Mouse (Mus musculus): Measurements from ENCODE around the gene Vwa1. TPM values are rescaled to one million over a fixed set of nuclear protein-coding genes. Genes with fewer than 3 reads are reported as not detected.

Gene Vwa1
- polyA plus RNA-seq, 1 experiment: 0.99 TPM

DNA sequence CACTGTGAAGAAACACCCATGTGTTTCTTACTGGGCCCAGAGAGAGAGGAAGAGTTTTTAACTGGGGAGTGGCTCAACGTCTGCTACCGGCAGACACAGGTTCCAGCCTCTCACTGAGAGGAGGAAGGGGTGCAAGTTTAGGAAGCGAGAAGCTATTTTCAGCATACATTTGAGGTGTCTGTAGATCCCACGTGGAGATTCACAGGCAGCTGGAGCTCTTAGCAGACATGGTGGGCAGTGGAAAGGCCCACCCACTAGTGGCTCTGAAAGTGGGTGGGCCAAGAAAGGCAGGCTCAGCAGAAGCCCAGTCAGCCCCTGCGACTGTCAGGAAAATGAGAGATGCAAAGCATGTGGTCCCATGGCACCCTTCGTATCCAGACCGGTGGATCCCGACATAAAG is 36.2 kb downstream of the Vwa1 start:
- H3K36me3 ChIP-seq (ENCODE audit: control insufficient read depth, insufficient read depth, low read length, poor library complexity, severe bottlenecking): peaks cover 16% of the 10 kb centered on the region
- no peak overlapping the region for H3K4me3 ChIP-seq (ENCODE audit: low read depth, low read length)
- H3K9ac ChIP-seq (ENCODE audit: low read depth, poor library complexity, severe bottlenecking): no peak overlapping the region
- peaks cover 3% of the 10 kb centered on the region for H3K4me1 ChIP-seq (ENCODE audit: control insufficient read depth, insufficient read depth, low read length)
- no peaks in the 10 kb centered on the region for H3K27me3 ChIP-seq (ENCODE audit: control insufficient read depth, insufficient read depth, low read length, poor library complexity, severe bottlenecking)
- TF ChIP-seq CTCF (IDR thresholded peaks at IDR 0.05; ENCODE audit: low read depth, low read length): no peak
- TF ChIP-seq EP300 (IDR thresholded peaks at IDR 0.05; ENCODE audit: insufficient read depth, low read depth, low read length): no peak
- TF ChIP-seq POLR2A (IDR thresholded peaks at IDR 0.05; ENCODE audit: insufficient read depth, low read length): no peak
- no peaks in the 10 kb centered on the region for H3K9me3 ChIP-seq (replicated peaks; ENCODE audit: control insufficient read depth, insufficient read depth, low read length, poor library complexity, severe bottlenecking)
- H3K27ac ChIP-seq (ENCODE audit: insufficient read depth, low read length): no peak overlapping the region

DNA sequence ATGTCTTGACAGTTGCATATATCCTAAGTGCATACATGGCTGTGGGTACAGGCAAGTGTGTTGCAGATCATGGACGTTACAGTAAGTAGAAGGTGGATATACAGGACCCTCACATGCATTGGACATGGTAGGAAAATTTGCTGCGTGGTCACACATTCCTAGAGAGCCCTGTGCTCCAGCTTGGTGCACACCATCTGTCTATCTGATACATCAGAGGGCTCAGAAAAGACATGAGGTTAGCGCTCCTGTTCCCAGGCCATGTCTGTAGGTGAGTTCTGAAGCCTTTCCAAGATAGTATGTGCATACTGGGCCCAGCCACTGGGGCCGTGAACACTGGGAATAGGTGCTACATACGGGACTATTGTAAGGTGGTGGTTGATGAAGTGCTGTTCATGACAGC is 38.1 kb downstream of the Vwa1 start:
- Histone ChIP-seq H3K4me1 (ENCODE audit: control insufficient read depth, insufficient read depth, low read length) (peaks cover 3% of the 10 kb centered on the region), H3K9ac (ENCODE audit: low read depth, poor library complexity, severe bottlenecking) (no peak overlapping the region), H3K27me3 (ENCODE audit: control insufficient read depth, insufficient read depth, low read length, poor library complexity, severe bottlenecking) (no peaks in the 10 kb centered on the region), H3K4me3 (ENCODE audit: low read depth, low read length) (no peak overlapping the region), H3K27ac (ENCODE audit: insufficient read depth, low read length) (no peak overlapping the region), H3K9me3 (replicated peaks; ENCODE audit: control insufficient read depth, insufficient read depth, low read length, poor library complexity, severe bottlenecking) (no peaks in the 10 kb centered on the region), H3K36me3 (ENCODE audit: control insufficient read depth, insufficient read depth, low read length, poor library complexity, severe bottlenecking) (peaks cover 7% of the 10 kb centered on the region)
- TF ChIP-seq POLR2A (IDR thresholded peaks at IDR 0.05; ENCODE audit: insufficient read depth, low read length): no peak
- TF ChIP-seq EP300 (IDR thresholded peaks at IDR 0.05; ENCODE audit: insufficient read depth, low read depth, low read length): no peak
- TF ChIP-seq CTCF (IDR thresholded peaks at IDR 0.05; ENCODE audit: low read depth, low read length): no peak

DNA sequence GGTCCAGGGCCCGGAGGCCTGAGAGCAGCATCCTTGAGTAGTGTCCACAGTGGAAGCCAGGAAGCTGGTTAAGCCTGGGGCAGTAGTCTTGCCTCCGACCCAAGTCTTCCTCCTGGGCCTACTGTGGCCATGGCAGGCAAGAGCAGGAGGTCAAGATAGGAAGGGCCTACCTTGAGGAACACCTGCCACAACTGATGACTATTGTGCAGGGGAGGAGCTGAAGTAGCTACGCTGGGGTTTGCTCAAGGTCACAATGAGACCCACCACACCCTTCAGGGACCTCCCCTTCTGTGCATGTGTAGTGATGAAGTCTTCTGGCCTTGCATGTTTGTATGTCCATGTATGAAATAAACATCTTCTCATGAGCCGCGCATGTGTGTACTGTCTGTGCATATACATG is 38.7 kb downstream of the Vwa1 start:
- H3K27ac ChIP-seq (ENCODE audit: insufficient read depth, low read length): no peak overlapping the region
- no peak for TF ChIP-seq EP300 (IDR thresholded peaks at IDR 0.05; ENCODE audit: insufficient read depth, low read depth, low read length)
- no peak for TF ChIP-seq CTCF (IDR thresholded peaks at IDR 0.05; ENCODE audit: low read depth, low read length)
- no peak for TF ChIP-seq POLR2A (IDR thresholded peaks at IDR 0.05; ENCODE audit: insufficient read depth, low read length)
- peaks cover 3% of the 10 kb centered on the region for H3K4me1 ChIP-seq (ENCODE audit: control insufficient read depth, insufficient read depth, low read length)
- peak overlapping the region; percentile 75 for H3K9ac ChIP-seq (ENCODE audit: low read depth, poor library complexity, severe bottlenecking)
- no peaks in the 10 kb centered on the region for H3K27me3 ChIP-seq (ENCODE audit: control insufficient read depth, insufficient read depth, low read length, poor library complexity, severe bottlenecking)
- no peaks in the 10 kb centered on the region for H3K9me3 ChIP-seq (replicated peaks; ENCODE audit: control insufficient read depth, insufficient read depth, low read length, poor library complexity, severe bottlenecking)
- peak overlapping the region; percentile 83 for H3K4me3 ChIP-seq (ENCODE audit: low read depth, low read length)
- H3K36me3 ChIP-seq (ENCODE audit: control insufficient read depth, insufficient read depth, low read length, poor library complexity, severe bottlenecking): peaks cover 8% of the 10 kb centered on the region; the same call in 1 of the 2 replicates

DNA sequence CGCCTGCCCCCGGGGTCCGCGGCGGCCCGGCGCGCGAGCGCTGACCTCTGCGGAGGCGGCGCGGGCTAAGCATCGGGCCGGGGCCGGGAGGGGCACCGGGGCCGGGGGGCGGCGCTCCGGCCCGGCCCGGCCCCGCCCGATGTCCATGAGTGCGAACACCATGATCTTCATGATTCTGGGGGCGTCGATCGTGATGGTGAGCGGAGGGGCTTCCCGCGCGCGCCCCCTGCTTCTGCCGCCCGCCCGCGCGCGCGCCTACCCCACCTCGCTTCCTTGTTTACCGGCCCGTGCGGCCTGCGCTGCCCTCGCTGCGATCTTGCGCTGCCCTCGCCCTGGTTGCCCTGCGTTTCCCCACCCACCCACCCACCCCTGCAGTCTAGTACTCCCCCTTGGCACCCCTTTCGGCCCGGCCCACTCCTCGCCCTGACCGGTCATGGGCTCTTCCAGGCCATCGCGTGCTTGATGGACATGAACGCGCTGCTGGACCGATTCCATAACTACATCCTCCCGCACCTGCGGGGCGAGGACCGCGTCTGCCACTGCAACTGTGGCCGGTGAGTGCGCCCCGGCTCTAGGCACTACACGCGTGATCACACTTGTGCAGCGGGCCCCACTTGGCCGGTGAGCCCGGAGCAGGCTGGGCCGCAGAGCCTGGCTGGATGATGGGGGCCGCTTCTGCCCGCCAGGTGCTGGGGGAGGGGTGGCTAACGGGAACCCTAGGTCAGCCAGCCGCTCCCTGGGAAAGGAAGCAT is 39.4 kb downstream of the Vwa1 start:
- Histone ChIP-seq H3K27me3 (ENCODE audit: control insufficient read depth, insufficient read depth, low read length, poor library complexity, severe bottlenecking) (no peaks in the 10 kb centered on the region), H3K27ac (ENCODE audit: insufficient read depth, low read length) (no peak overlapping the region), H3K4me3 (ENCODE audit: low read depth, low read length) (peak overlapping the region; percentile 83), H3K9me3 (replicated peaks; ENCODE audit: control insufficient read depth, insufficient read depth, low read length, poor library complexity, severe bottlenecking) (no peaks in the 10 kb centered on the region), H3K4me1 (ENCODE audit: control insufficient read depth, insufficient read depth, low read length) (peaks cover 3% of the 10 kb centered on the region), H3K9ac (ENCODE audit: low read depth, poor library complexity, severe bottlenecking) (peak overlapping the region; percentile 75), H3K36me3 (ENCODE audit: control insufficient read depth, insufficient read depth, low read length, poor library complexity, severe bottlenecking) (peaks cover 8% of the 10 kb centered on the region; the same call in 1 of the 2 replicates)
- no peak for TF ChIP-seq EP300 (IDR thresholded peaks at IDR 0.05; ENCODE audit: insufficient read depth, low read depth, low read length)
- TF ChIP-seq POLR2A (IDR thresholded peaks at IDR 0.05; ENCODE audit: insufficient read depth, low read length): no peak
- no peak for TF ChIP-seq CTCF (IDR thresholded peaks at IDR 0.05; ENCODE audit: low read depth, low read length)

DNA sequence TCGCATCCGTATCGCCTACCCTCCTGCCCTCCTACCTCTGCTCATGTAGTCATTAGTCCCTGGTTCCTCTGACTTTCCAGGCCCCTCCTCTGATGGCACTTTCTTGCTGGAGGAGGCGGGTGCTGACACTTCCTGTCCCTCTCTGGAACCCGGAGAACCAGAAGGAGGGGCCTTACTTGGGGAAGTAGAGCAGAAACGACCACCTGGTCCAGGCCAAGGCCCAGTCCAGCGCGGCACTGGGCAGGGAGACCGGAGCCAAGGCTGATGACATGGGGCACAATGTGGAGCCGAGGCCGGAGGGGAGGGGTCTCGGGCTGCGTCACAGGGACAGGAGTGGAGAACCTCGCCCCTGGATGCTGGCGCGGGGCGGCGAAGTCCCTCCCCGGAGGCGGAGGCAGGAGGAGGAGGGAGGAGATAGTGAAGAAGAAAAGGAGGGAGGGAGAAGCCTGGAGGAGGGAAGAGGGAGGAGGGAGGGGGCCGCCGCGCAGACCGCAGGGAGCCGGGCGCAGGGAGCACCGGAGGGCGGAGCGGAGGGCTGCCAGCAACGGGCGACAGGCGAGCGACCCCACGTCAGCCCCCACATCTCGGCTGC is 40.1 kb downstream of the Vwa1 start, which contains the start of gene Tmem240:
TSS of gene Tmem240 (plus strand) at position 451 of the 592 bp plus-strand sequence.
- Histone ChIP-seq H3K9me3 (replicated peaks; ENCODE audit: control insufficient read depth, insufficient read depth, low read length, poor library complexity, severe bottlenecking) (no peaks in the 10 kb centered on the region), H3K36me3 (ENCODE audit: control insufficient read depth, insufficient read depth, low read length, poor library complexity, severe bottlenecking) (peaks cover 8% of the 10 kb centered on the region; the same call in 1 of the 2 replicates), H3K9ac (ENCODE audit: low read depth, poor library complexity, severe bottlenecking) (peak within 1 kb of the TSS; percentile 75), H3K4me1 (ENCODE audit: control insufficient read depth, insufficient read depth, low read length) (peaks cover 3% of the 10 kb centered on the region), H3K4me3 (ENCODE audit: low read depth, low read length) (peak within 1 kb of the TSS; percentile 83), H3K27ac (ENCODE audit: insufficient read depth, low read length) (no peak within 1 kb of the TSS), H3K27me3 (ENCODE audit: control insufficient read depth, insufficient read depth, low read length, poor library complexity, severe bottlenecking) (no peaks in the 10 kb centered on the region)
- no peak for TF ChIP-seq EP300 (IDR thresholded peaks at IDR 0.05; ENCODE audit: insufficient read depth, low read depth, low read length)
- TF ChIP-seq POLR2A (IDR thresholded peaks at IDR 0.05; ENCODE audit: insufficient read depth, low read length): no peak
- TF ChIP-seq CTCF (IDR thresholded peaks at IDR 0.05; ENCODE audit: low read depth, low read length): no peak

DNA sequence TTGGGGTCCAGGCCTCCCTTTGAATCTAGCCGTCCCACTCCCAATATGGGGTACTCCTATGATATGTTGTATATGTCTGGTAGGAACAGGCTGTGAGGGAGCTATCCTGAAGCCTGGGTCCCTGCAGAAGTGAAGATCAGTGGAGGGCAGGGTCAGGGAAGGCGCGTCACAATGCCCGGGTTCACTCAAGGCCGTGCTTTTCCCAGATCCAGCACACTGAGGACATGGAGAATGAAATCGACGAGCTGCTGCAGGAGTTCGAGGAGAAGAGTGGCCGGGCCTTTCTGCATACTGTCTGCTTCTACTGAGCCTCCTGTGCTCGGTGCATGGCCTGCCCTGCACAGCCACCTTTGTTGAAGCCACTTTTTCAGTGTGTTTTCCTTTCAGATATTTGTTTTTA is 41.2 kb downstream of the Vwa1 start:
- peaks cover 8% of the 10 kb centered on the region for H3K36me3 ChIP-seq (ENCODE audit: control insufficient read depth, insufficient read depth, low read length, poor library complexity, severe bottlenecking)
- no peak overlapping the region for H3K4me3 ChIP-seq (ENCODE audit: low read depth, low read length)
- no peaks in the 10 kb centered on the region for H3K27me3 ChIP-seq (ENCODE audit: control insufficient read depth, insufficient read depth, low read length, poor library complexity, severe bottlenecking)
- no peak for TF ChIP-seq POLR2A (IDR thresholded peaks at IDR 0.05; ENCODE audit: insufficient read depth, low read length)
- no peak for TF ChIP-seq CTCF (IDR thresholded peaks at IDR 0.05; ENCODE audit: low read depth, low read length)
- no peak for TF ChIP-seq EP300 (IDR thresholded peaks at IDR 0.05; ENCODE audit: insufficient read depth, low read depth, low read length)
- peaks cover 3% of the 10 kb centered on the region for H3K4me1 ChIP-seq (ENCODE audit: control insufficient read depth, insufficient read depth, low read length)
- H3K9ac ChIP-seq (ENCODE audit: low read depth, poor library complexity, severe bottlenecking): no peak overlapping the region
- H3K27ac ChIP-seq (ENCODE audit: insufficient read depth, low read length): no peak overlapping the region
- no peaks in the 10 kb centered on the region for H3K9me3 ChIP-seq (replicated peaks; ENCODE audit: control insufficient read depth, insufficient read depth, low read length, poor library complexity, severe bottlenecking)

All from ES-Bruce4 (cell line).